Mouse (Mus musculus): ENCODE results near the gene Smad3.

Smad3 gene

DNA sequence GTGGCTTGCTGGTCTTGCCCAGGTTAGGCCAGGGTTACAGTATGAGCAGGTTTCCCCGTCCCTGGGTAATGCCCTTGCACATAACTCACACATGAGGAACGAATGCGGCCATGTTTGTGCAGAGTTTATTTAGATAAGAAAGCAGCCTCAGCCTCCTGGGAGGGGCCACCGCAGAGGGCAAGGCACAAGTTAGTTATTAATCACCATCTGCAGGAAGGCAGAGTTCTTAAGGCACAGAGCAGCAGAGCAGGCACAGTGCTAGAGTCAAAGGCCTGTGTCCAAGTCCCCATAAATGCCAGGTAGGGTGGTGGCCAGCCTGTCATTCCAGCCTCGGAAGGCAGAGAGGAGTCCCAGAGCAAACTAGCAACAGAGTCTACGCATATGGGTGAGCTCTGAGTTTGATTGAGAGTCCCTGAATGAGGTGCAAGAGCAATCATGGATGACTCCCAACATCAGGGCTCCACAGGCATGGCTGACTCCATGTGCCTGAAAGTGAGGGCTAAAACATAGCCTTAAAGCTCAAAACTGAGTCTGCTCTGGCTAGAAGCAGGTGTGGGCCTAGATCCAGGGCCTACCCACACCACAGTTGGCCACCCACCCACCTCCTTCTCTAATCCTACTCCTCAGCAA is 17.2 kb upstream of the Smad3 start:
- no peak for DNase-seq (ENCODE audit: extremely low spot score, low read depth, low spot score)

DNA sequence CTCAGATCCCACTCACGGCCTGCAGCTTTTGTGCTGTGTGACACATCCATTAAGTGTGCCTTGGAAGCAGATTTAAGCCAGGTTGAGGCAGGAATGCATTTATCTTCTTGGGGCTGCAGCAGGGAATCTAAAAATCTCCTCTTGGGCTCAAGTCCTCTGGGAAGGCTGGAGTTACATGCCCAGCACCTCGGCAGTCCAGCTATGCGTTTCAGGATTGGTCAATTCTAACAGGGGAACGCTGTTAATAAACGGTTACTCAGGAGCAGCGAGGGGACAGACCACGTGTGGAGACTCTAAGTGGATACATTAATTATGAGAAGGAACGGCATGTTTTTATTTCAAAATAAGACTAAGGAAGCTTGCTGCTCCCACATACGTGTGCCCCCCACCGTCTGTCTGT is 14.7 kb upstream of the Smad3 start:
- DNase-seq (ENCODE audit: extremely low spot score, low read depth, low spot score) = no peak

DNA sequence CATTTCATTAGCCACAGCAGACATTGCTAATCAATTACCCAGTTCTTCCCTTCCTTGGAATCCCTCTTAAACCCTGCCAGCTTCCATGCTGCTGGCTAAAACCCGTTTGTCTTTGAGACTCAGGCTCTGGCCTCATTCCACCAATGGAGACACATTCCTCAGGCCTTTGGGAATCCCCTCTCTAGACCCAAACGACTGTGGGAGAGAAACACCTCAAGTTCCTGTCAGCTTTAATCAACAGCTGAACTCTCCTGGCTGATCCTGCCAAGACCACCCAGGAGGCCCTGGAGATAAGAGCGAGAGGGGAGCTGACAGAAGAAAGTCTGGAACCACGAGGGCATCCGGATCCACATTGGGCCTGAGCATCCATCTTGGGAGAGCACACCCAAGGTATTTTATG is 13.9 kb upstream of the Smad3 start:
- DNase-seq (ENCODE audit: extremely low spot score, low read depth, low spot score) = no peak

DNA sequence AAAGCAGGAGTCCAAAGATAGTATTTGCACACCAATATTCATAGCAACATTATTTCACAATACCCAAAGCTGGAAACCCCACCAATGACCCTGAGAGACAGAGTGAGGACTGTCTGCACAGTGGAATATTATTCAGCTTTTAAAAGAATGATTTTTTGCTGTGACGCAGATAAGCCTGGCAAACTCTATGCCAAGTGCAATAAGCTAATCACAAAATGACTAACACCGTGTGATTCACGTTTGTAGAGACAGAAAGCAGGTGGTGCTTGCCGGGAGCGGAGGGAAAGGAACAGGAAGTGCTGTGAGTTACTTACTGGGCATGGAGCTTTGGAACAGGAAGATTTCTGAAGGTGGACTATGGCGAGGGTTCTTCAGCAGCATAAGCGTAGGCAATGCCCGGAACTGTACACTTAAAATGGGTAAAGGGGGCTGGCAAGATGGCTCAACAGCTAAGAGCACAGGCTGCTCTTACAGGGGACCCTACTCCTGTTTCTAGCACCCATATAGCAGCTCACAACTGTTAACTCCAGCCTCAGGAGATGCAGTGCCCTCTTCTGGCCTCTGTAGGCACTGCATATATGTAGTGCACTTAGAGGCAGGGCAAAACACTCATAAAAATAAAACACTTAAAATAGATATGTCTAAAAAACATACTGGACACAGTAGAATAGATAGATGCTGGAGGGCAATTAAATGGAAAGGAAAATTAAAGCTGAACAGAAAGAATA is 3.7 kb upstream of the Smad3 start:
- DNase-seq (ENCODE audit: extremely low spot score, low read depth, low spot score) = no peak

DNA sequence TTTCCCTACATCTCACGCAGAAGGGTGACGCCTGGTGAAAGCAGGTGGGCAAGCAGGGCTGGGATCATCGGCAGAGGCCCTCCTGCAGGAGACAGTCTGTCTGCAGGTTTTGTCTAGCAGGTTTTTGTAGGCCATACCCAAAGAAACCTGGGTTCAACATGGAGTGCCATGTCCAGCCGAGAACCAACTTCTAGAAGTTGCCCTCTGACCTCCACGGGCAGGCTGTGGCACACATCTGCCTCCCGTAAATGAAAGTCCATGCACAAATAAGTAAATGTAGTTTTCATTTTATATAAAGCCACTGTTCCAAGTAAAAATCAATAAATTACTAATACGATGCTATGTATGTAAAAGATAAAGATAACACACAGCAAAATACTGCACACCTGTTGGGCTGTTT is 3.0 kb upstream of the Smad3 start:
- DNase-seq (ENCODE audit: extremely low spot score, low read depth, low spot score) = no peak

DNA sequence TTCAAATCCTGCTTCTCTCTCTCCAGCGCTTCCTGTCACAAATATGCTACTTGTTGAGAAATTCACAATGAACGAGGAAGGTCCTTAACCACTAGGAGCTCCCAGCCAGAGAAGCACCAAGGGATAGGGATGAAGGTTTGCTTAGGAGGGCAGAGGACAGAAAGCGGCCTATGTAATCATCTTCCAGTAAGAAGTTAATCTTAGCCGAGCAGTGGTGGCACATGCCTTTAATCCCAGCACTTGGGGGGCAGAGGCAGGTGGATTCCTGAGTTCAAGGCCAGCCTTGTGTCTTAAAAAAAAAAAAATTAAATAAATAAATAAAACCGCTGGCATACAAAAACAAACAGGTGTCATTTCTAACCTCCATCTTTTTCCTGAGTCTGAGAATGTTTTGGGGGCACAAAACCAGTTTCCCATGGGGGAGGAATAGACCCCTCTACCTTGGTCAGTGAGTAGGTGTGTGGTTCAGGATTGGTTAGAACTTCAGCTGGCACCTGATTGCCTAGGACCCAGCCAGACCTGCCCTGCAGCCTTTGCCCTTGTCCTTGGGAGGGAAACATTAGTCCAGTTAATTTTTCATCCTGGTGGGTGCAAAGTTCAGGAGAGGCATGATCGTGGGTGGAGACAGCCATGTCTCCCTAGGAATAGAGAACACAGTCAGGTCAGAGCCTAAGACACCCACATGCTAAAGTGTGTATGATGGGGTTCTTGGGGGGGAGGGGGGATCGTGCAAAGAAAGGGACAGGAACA is 2.4 kb upstream of the Smad3 start:
- no peak for DNase-seq (ENCODE audit: extremely low spot score, low read depth, low spot score)

DNA sequence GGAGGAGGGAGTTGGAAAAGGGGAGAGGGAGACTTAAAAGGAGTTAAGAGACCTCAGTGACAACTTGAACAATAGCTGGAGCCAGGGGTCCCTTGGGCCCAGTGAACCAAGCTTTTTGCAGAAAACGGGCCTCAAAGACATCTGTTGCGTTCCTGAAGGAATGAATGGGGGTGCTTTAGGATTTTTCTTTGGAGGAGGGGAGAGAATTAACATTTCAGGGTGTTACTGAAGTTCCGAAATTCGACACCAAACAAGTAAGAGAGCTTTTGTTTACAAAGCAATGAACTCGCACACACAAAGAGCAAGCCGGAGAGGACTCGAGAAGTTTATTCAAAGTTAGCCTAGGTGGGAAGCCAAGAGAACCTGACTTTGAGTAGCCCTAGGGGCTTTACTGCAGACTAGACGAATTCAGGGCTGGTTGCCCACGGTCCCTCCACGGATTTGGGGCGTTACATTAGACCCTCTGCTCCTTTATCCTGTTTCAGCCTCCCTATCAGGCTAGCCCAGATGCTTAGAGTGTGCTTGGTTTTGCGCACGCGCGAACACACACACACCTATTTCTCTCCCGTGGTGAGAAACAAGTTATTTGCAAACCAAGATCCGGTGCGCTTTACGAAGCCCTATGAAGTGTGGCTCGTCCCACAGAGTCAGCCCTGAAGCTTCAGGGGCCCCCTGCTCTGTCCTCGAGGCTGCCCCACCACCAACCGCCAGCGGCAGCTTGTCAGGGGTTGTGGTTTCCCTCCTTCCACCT is 1.0 kb upstream of the Smad3 start:
- DNase-seq (ENCODE audit: extremely low spot score, low read depth, low spot score) = no peak

DNA sequence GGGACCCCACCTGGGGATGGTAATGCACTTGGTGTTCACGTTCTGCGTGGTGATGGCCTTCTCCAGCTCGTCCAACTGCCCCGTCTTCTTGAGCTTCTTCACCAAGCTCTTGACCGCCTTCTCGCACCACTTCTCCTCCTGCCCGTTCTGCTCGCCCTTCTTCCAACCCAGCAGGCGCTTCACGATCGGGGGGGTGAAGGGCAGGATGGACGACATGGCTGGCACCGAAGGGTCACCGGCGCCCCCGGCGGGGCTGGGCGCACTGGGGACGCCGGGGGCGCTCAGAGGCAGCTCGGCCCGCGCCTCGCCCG is 377 bp downstream of the Smad3 start:
- no peak for DNase-seq (ENCODE audit: extremely low spot score, low read depth, low spot score)

DNA sequence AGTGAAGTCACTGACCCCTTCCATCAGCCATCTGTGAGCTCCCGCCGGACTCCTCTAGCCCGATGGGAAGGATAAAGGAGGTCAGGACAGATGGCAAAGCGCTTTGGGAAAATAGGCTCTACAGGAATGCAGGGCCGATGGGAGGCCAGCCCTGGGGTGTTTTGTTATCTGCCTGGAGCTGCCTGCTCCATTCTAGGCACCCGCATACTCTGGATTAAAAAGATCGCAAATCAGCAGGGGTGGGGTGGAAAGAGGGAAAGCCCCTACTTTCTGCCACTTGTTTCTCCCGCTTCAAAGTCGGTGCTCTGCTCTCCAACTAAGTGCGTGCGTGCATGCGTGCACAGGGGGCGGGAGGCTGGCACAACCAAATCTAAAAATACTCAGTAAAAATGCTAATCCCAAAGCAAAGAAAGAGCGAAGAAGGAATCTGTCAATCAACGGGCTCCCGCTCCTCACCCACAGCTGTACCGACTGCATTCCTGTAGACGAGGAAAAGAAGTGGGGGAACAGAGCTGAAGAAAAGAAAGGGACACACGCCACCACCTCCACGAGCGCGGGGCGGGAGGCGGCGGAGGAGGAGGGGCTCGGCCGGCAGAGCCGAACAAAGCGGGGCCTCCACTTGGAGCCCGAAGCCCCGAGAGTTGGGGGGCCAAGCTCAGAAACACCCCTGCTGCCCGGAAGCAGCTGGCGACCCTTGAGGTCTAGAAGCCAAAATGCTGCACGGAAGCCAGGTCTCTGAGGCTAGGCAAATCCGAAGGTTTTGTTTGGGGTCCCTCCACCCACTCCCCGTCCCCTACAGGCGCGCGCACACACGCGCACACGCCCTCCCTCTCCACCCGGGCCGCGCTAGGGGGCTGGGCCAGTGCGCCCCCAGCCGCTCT is 973 bp downstream of the Smad3 start:
- DNase-seq (ENCODE audit: extremely low spot score, low read depth, low spot score) = no peak

DNA sequence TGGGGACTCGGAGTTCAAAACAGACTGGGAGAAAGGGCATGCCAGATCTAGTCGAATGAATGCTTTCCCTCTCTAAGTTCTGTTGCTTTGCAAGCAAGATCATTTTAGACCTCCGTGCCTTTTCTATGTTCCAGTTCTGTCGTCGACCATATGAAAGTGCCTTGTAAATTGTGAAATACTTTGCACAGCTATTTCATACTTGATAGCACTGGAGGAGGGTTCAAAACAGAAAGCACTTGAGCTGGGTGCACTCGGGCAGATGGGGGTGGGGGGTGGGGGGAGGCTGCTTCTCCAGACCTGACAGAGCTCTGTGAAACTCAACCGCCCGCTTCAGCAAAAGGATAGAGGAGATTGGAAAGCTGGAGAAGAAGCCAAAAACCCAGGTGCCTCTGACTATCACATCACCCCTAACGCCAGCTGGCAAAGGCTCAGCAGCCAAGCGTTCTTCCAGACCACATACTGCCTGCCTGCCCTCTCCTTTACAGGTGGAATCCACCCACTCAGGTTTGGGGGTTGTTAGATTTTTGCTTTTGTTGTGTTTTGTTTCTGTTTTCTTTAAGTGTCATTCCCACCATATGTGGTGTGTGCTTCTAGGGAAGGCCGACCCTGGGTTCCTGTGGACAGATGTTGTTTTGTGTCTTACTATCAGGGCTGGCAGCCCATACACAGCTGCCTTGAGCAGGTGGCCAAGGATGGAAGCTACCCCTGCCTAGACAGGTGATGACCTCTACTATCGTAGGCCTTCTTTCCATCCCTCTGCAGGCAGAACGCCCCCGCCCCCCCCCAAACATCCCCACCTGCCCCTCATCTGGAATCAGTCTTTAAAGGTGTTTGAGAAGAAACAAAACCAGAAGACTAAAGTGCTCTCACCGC is 1.9 kb downstream of the Smad3 start:
- DNase-seq (ENCODE audit: extremely low spot score, low read depth, low spot score) = no peak

DNA sequence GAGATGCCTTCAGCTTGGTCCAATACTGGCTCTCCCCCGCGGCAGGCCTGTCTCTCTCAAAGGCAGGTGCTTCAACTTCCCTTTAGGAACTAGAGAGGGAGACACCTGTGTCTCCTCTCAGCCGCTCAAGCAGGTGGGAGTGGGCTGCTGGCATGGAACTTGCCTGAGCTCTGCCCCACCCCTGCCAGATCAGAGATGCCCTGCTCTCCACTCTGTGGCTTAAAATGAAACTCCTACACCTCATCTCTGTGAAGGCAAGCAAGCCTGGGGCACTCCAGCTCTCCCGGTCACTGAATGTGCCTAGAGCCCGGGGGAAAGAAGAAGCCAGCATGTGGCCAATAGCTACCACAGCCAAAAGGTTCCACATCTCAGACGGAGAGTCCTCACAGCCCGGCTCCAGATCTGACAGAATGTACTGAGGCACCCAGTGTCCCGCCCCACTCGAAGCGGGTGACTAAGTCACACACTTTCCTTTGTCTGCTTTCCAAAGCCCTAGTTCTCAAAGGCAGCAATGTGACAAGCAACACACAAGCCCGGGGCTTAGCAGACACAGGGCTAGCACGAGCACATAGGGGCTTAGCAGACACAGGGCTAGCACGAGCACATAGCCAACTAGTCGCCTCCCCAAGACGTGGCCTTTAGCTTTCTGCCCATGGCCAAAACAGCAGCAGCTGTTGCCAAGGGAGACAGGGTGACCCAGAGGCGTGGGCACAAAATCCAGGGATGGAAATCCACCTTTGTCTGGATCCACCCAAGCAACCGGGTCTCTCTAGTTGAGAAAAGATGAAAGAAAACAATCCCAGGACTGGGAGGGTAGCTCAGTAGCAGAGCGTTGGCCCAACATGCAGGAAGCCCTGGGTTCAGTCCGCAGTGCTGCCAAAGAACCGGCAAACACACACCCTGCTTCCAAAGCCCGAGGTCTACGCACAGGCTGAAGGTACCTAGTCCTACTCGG is 3.0 kb downstream of the Smad3 start:
- no peak for DNase-seq (ENCODE audit: extremely low spot score, low read depth, low spot score)

DNA sequence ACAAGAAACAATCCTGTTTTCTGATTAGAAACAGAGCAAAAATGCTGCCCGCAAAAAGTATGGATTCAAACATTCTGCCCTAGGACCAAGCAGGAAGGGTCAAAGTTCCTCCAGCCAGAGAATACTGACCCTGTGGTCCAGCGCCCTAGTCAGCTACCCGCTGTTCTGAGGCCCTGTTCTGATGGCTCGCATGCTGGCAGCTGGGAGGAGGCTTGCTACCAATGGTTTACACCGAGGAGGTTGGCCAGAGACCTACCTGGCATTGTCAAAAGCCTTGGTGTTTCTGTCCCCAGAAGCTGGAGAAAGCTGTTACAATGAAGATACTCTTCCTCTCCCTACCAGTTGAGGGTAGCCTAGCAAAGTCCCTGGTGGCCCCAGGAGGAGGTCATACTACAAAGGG is 3.8 kb downstream of the Smad3 start:
- DNase-seq (ENCODE audit: extremely low spot score, low read depth, low spot score) = no peak

DNA sequence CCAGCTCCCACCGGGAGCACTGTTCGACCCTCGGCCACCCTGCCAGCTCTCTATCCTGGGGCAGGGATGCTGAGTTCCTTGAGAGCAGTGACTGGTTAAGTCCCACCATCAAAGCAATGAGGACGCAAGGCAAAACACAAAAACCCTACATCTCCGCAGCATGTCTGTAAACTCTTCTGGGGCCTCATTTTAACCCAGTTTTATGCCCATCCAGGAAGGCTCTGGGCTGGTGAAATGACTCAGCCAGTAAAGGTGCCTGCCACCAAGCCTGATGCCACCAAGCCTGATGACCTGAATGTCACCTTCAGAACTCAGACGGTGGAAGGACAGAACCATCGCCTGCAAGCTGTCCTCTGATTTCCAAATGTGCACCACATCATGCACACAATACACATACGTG is 4.4 kb downstream of the Smad3 start:
- DNase-seq (ENCODE audit: extremely low spot score, low read depth, low spot score) = no peak

DNA sequence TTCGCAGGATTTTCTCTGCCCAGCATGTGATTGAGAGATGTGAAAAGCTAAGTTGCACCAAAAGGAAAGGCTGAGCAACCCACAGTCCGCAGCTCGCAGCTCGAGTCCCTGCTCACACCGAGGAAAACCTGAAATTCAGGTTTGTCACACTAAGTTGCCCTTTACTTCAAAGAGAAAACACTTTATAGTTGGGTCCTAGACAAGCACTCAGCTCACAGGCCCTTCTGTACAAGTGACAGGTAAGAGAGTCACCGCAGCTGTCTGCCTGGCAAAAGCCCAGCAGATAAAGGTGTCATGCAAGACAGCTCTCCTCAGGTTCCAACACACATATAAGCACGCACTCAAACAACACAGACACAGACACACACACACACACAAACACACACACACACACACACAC is 5.2 kb downstream of the Smad3 start:
- DNase-seq (ENCODE audit: extremely low spot score, low read depth, low spot score) = no peak

DNA sequence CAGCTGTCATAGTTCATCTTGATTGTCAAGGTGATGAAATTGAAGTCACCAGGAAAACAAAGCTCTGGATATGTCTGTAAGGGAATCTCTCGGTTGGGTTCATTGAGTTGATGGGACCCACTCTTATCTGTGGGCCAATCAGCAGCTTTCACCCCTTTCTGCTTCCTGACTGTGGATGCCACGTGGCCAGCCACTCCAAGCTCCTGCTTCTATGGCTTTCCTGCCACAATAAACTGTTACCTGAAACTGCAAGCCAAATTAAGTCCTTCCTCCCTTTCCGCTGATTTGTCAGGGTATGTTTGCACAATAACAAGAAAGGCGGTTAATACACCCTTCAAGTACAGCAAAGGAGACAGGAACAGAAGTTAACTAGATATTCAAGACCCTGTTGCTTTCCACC is 6.5 kb downstream of the Smad3 start:
- DNase-seq (ENCODE audit: extremely low spot score, low read depth, low spot score) = no peak

DNA sequence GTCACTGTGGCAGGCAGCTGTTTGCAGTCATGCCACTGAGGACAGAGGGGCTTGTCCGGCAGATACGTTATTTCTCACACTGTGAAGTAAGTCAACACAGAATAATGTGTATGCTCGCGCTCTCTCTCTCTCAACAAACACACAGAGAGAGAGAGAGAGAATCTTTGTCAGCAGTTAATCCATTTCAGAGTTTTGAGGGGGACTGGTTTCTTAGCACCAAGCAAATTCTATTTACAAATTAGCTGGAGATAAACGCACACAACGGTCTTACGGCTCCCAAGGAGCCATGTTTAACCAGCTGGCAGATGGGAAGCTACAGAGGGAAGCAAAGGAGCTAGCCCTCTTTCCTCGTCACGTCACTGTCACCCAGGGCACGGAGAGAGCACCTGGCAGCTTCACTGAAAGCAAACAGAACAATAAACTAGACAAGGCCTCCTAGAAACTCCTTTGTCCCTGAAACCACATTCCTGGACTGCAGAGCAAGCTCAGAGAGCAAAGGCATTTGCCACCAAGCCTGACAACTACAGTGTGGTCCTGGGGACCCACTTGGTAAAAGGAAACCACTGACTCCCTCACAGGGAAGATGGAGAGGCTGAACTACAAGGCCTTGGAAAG is 7.3 kb downstream of the Smad3 start:
- DNase-seq (ENCODE audit: extremely low spot score, low read depth, low spot score) = no peak

DNA sequence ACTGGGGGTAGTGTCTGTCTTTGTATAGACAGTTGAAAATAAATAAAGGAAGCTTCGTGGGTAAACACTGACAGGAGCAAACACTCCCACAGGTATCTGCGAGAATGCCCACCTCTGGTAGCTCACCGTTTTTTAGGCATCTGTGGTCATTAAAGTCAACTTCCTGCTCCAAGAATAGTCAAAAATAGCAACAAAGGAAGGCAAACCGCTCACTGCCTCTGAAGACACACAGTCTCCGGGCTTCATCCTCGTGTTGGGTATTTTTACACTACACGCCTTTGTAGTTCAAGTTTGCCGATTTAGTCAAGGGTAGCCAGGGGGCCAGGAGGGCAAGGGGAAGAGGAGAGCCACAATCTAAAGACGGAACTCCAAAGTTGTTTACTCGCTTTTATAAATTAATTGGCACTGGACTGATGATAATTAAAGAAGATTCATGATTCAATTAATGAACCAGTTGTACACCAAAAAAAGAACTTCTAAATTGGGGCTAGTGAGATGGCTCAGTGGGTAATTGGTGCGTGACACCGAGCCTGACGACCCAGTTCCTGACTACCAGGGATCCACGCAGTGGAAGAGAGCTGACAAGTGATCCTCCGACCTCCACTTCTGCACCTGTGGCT is 8.4 kb downstream of the Smad3 start:
- DNase-seq (ENCODE audit: extremely low spot score, low read depth, low spot score) = no peak

Measured in hindlimb bud, embryonic 11.5 days (tissue).